Mouse (Mus musculus) megakaryocyte, embryonic 14.5 days (primary cell): Measurements from ENCODE around the gene Wwp2.

Experiments
- FLI1 ChIP-seq: IDR thresholded peaks from 2 replicates; pipeline ENCODE4 v1.6.1; 2012; ENCODE audit warnings: low read length, inconsistent platforms, mixed read lengths
- GATA1 ChIP-seq: IDR thresholded peaks from 3 replicates; pipeline ENCODE4 v1.6.1; 2012; ENCODE audit warnings: mixed read lengths, low read length, inconsistent platforms, borderline replicate concordance

- TF ChIP-seq GATA1 (no peak), FLI1 (no peak)
Observed at GRCm38 (mm10) chr8:107483250-107483649, 47.1 kb downstream of the Wwp2 start.
